Mouse (Mus musculus) midbrain, postnatal 0 days (tissue): ENCODE measurements around the gene Nfic. TPM values are rescaled to one million over a fixed set of nuclear protein-coding genes. Genes with fewer than 3 reads are reported as not detected.
"Not testable (repeated sequence)": the region's sequence is repeated elsewhere in the genome, so short reads cannot be mapped to it uniquely, and the experiment has no call there.

Source experiments
- ATAC-seq: fragments of 200-750 bp; cut with Nextera tagmentation; 2 replicates; pipeline ENCODE4 v1.8.0; 2017; ENCODE audit warnings: moderate number of reproducible peaks, mild to moderate bottlenecking, moderate TSS enrichment, moderate library complexity; ENCODE audit not compliant: low FRiP score
- DNase-seq: peaks from one replicate; pipeline ENCODE4 v3.0.0-alpha.2; 2015; ENCODE audit warnings: low spot score
- H3K27ac ChIP-seq: fragments of 300-500 bp; sonication (generic); 2 replicates; pipeline ENCODE4 v1.5.1; 2014; ENCODE audit warnings: low read depth, mild to moderate bottlenecking, low read length, mixed read lengths
- H3K27me3 ChIP-seq: fragments of 300-500 bp; sonication (generic); 2 replicates; pipeline ENCODE4 v1.6.1; 2014; ENCODE audit warnings: low read length, control low read depth, mixed read lengths; ENCODE audit not compliant: insufficient read depth
- H3K36me3 ChIP-seq: fragments of 300-500 bp; sonication (generic); 2 replicates; pipeline ENCODE4 v1.6.1; 2014; ENCODE audit warnings: low read length, control low read depth, mixed read lengths; ENCODE audit not compliant: insufficient read depth
- H3K4me1 ChIP-seq: fragments of 300-500 bp; sonication (generic); 2 replicates; pipeline ENCODE4 v1.6.1; 2014; ENCODE audit warnings: mild to moderate bottlenecking, control low read depth, antibody characterized with exemption, low read length, mixed read lengths; ENCODE audit not compliant: insufficient read depth
- H3K4me2 ChIP-seq: fragments of 300-500 bp; sonication (generic); 2 replicates; pipeline ENCODE4 v1.6.1; 2014; ENCODE audit warnings: low read depth, mild to moderate bottlenecking, low read length, mixed read lengths; ENCODE audit not compliant: poor library complexity, severe bottlenecking
- H3K4me3 ChIP-seq: fragments of 300-500 bp; sonication (generic); 2 replicates; pipeline ENCODE4 v1.5.1; 2014; ENCODE audit warnings: low read depth, mild to moderate bottlenecking, low read length, moderate library complexity
- H3K9ac ChIP-seq: fragments of 300-500 bp; sonication (generic); replicated peaks from 2 replicates; pipeline ENCODE4 v1.6.1; 2014; ENCODE audit warnings: mild to moderate bottlenecking, low read length, moderate library complexity, mixed read lengths; ENCODE audit not compliant: poor library complexity, severe bottlenecking
- H3K9me3 ChIP-seq: fragments of 300-500 bp; sonication (generic); 2 replicates; pipeline ENCODE4 v1.6.1; 2016; ENCODE audit warnings: low read length, control low read depth
- CTCF ChIP-seq: IDR thresholded peaks from 2 replicates; pipeline ENCODE4 v1.5.1; 2016; ENCODE audit warnings: antibody characterized with exemption, mild to moderate bottlenecking
- WGBS: fragments of 180-500 bp; shearing (Covaris S2); extraction: QIAGEN DNeasy Blood & Tissue Kit; methylation state at CpG from one replicate; pipeline ENCODE4 v1.1.7; 2014; 5-methylcytosine and 5-hydroxymethylcytosine counted together
- polyA plus RNA-seq: library from polyadenylated mRNA; unstranded; fragments of >200 nt; fragmentation: Nextera tagmentation; extraction: Ambion mirVana; gene quantifications from 2 replicates; pipeline ENCODE4 v1.2.1, GENCODE M21; 2015
- total RNA-seq: library from RNA; depleted of rRNA; stranded (reverse); fragments of >200 nt; gene quantifications from 2 replicates; pipeline ENCODE4 v1.2.3, GENCODE M21; 2014

Gene Nfic
- total and polyA plus RNA-seq, 2 experiments from 2014 or later = 17.4 to 19.1 TPM

GRCm38 (mm10) chr10:81450140-81450539 is 5.3 kb downstream of the Nfic start:
- ATAC-seq = peak; percentile 63; the same call in 1 of the 2 replicates
- no peak overlapping the region for H3K27ac ChIP-seq
- H3K4me3 ChIP-seq = no peak overlapping the region
- H3K9ac ChIP-seq = no peak overlapping the region
- no peak overlapping the region for H3K4me2 ChIP-seq
- DNase-seq = peak; percentile 86
- TF ChIP-seq CTCF = peak; percentile 99
- H3K27me3 ChIP-seq = peaks cover 40% of the 10 kb centered on the region
- H3K36me3 ChIP-seq = no peaks in the 10 kb centered on the region
- no peaks in the 10 kb centered on the region for H3K4me1 ChIP-seq
- no peaks in the 10 kb centered on the region for H3K9me3 ChIP-seq
- 2% methylated on average over 7 of the region's 7 CpGs for WGBS

GRCm38 (mm10) chr10:81445516-81445915 is 9.9 kb downstream of the Nfic start:
- not testable (repeated sequence) for H3K9ac ChIP-seq, DNase-seq, H3K4me1 ChIP-seq, H3K4me2 ChIP-seq, H3K36me3 ChIP-seq, H3K9me3 ChIP-seq, H3K27ac ChIP-seq, H3K4me3 ChIP-seq, H3K27me3 ChIP-seq, ATAC-seq
- TF ChIP-seq CTCF = peak; percentile 25; the same call in 1 of the 2 replicates
- WGBS = 30% methylated on average over 2 of the region's 2 CpGs

GRCm38 (mm10) chr10:81441019-81441418 is 14.4 kb downstream of the Nfic start:
- DNase-seq = no peak

GRCm38 (mm10) chr10:81435436-81435835 is 20.0 kb downstream of the Nfic start:
- no peak for TF ChIP-seq CTCF
- no peak overlapping the region for H3K4me2 ChIP-seq
- ATAC-seq (no peak), DNase-seq (peak; percentile 88)
- H3K36me3 ChIP-seq = no peaks in the 10 kb centered on the region
- H3K9ac ChIP-seq = no peak overlapping the region
- H3K27me3 ChIP-seq = no peaks in the 10 kb centered on the region
- H3K4me1 ChIP-seq = peaks cover 11% of the 10 kb centered on the region; the same call in 1 of the 2 replicates
- no peak overlapping the region for H3K4me3 ChIP-seq
- 57% methylated on average over 3 of the region's 3 CpGs for WGBS
- peak overlapping the region; percentile 26; the same call in 1 of the 2 replicates for H3K27ac ChIP-seq
- no peaks in the 10 kb centered on the region for H3K9me3 ChIP-seq

More at GRCm38 (mm10) chr10:81441019-81441418, 14.4 kb downstream of the Nfic start:
- H3K9ac ChIP-seq = no peak overlapping the region
- H3K4me3 ChIP-seq = no peak overlapping the region
- no peak for ATAC-seq
- TF ChIP-seq CTCF = peak; percentile 51
- H3K9me3 ChIP-seq = no peaks in the 10 kb centered on the region
- H3K36me3 ChIP-seq = no peaks in the 10 kb centered on the region
- H3K27me3 ChIP-seq = no peaks in the 10 kb centered on the region; the same call in 1 of the 2 replicates
- H3K4me1 ChIP-seq = no peaks in the 10 kb centered on the region
- H3K27ac ChIP-seq = no peak overlapping the region
- H3K4me2 ChIP-seq = no peak overlapping the region

GRCm38 (mm10) chr10:81434361-81435263 is 20.8 kb downstream of the Nfic start:
- 60% methylated on average over 15 of the region's 15 CpGs for WGBS
- DNase-seq (no peak), ATAC-seq (no peak)
- no peaks in the 10 kb centered on the region for H3K27me3 ChIP-seq
- H3K36me3 ChIP-seq = no peaks in the 10 kb centered on the region
- H3K4me3 ChIP-seq = no peak overlapping the region
- H3K27ac ChIP-seq = peak overlapping the region; percentile 26; the same call in 1 of the 2 replicates
- peaks cover 13% of the 10 kb centered on the region; the same call in 1 of the 2 replicates for H3K4me1 ChIP-seq
- H3K9me3 ChIP-seq = no peaks in the 10 kb centered on the region
- no peak overlapping the region for H3K4me2 ChIP-seq
- no peak for TF ChIP-seq CTCF
- no peak overlapping the region for H3K9ac ChIP-seq
